Mouse (Mus musculus): Measurements from ENCODE around the gene Pla2g2f. TPM values are rescaled to one million over a fixed set of nuclear protein-coding genes. Genes with fewer than 3 reads are reported as not detected.

Pla2g2f gene
- total RNA-seq, 2 experiments from 2014 or later: not detected

GRCm38 (mm10) chr4:138718586-138719263 is 38.7 kb downstream of the Pla2g2f start:
- no peak for DNase-seq (ENCODE audit: low spot score in 2 of 2)

- no peak for DNase-seq (ENCODE audit: low spot score in 2 of 2)
Observed at GRCm38 (mm10) chr4:138716697-138717096, 40.7 kb downstream of the Pla2g2f start.

GRCm38 (mm10) chr4:138714186-138714585 is 43.2 kb downstream of the Pla2g2f start:
- no peak for DNase-seq (ENCODE audit: low spot score in 2 of 2)

GRCm38 (mm10) chr4:138712621-138713020 is 44.8 kb downstream of the Pla2g2f start:
- no peak for DNase-seq (ENCODE audit: low spot score in 2 of 2)

GRCm38 (mm10) chr4:138712096-138712495 is 45.3 kb downstream of the Pla2g2f start:
- DNase-seq (ENCODE audit: low spot score in 2 of 2): no peak

- DNase-seq (ENCODE audit: low spot score in 2 of 2): no peak
Observed at GRCm38 (mm10) chr4:138711051-138711820, 46.2 kb downstream of the Pla2g2f start.

- no peak for DNase-seq (ENCODE audit: low spot score in 2 of 2)
Observed at GRCm38 (mm10) chr4:138710633-138711032, 46.8 kb downstream of the Pla2g2f start.

- DNase-seq (ENCODE audit: low spot score in 2 of 2): no peak
Observed at GRCm38 (mm10) chr4:138709944-138710343, 47.5 kb downstream of the Pla2g2f start.

- no peak for DNase-seq (ENCODE audit: low spot score in 2 of 2)
Observed at GRCm38 (mm10) chr4:138709246-138709645, 48.2 kb downstream of the Pla2g2f start.

- DNase-seq (ENCODE audit: low spot score in 2 of 2): peak in 1 of 2 experiments; percentile 44
Observed at GRCm38 (mm10) chr4:138708636-138709035, 48.8 kb downstream of the Pla2g2f start.

- DNase-seq (ENCODE audit: low spot score in 2 of 2): no peak
Observed at GRCm38 (mm10) chr4:138706620-138707019, 50.8 kb downstream of the Pla2g2f start.

GRCm38 (mm10) chr4:138704169-138704568 is 53.3 kb downstream of the Pla2g2f start:
- DNase-seq (ENCODE audit: low spot score in 2 of 2): no peak

GRCm38 (mm10) chr4:138703591-138703990 is 53.8 kb downstream of the Pla2g2f start:
- DNase-seq (ENCODE audit: low spot score in 2 of 2): no peak

- no peak for DNase-seq (ENCODE audit: low spot score in 2 of 2)
Observed at GRCm38 (mm10) chr4:138702528-138702927, 54.9 kb downstream of the Pla2g2f start.

- DNase-seq (ENCODE audit: low spot score in 2 of 2): no peak
Observed at GRCm38 (mm10) chr4:138702031-138702430, 55.4 kb downstream of the Pla2g2f start.

- DNase-seq (ENCODE audit: low spot score in 2 of 2): no peak
Observed at GRCm38 (mm10) chr4:138701111-138701510, 56.3 kb downstream of the Pla2g2f start.

Other genes starting within 250 kb of the Pla2g2f start
- not detected for gene Vwa5b1, start 121.7 kb downstream of the Pla2g2f start, total RNA-seq (2021)
- under 1 TPM; 0.16 to 0.39 TPM for gene Pla2g2c, start 32.8 kb downstream of the Pla2g2f start, total RNA-seq (2021)
- under 1 TPM; 0.52 to 0.54 TPM for gene Ubxn10, start 20.5 kb downstream of the Pla2g2f start, total RNA-seq (2021)
- not detected for gene Pla2g2d, start 18.1 kb upstream of the Pla2g2f start, total RNA-seq (2021)
- 1 to 10 TPM; 2.0 to 4.3 TPM for gene Pla2g5, start 105.9 kb upstream of the Pla2g2f start, total RNA-seq (2021)
- gene Gm13030, start 116.3 kb upstream of the Pla2g2f start, total RNA-seq (2021): not detected
- gene Pla2g2e, start 120.3 kb upstream of the Pla2g2f start, total RNA-seq (2021): not detected
- 1 to 10 TPM; 6.8 to 7.2 TPM for gene Otud3, start 156.3 kb upstream of the Pla2g2f start, total RNA-seq (2021)
- gene Rnf186, start 209.5 kb upstream of the Pla2g2f start, total RNA-seq (2021): not detected
- 1 to 10 TPM; 3.7 to 5.5 TPM for gene Tmco4, start 215.3 kb upstream of the Pla2g2f start, total RNA-seq (2021)

Measured in gastrocnemius, postnatal 4 days (tissue).